Mouse (Mus musculus) olfactory bulb, adult 2 months (tissue): ENCODE measurements at regions not wholly inside any gene's neighbourhood (a gene's known extent, or its start where the extent isn't known, plus 50 kb on each side); places are given as distances from the start of the nearest gene placed in this dataset.

ENCODE experiments used
- CTCF ChIP-seq: fragments of 200-500 bp; IDR thresholded peaks from 2 replicates; pipeline ENCODE4 v1.5.1; 2012; ENCODE audit warnings: low read depth, mild to moderate bottlenecking, low read length, moderate library complexity; ENCODE audit not compliant: insufficient read depth
- POLR2A ChIP-seq: fragments of 200-500 bp; IDR thresholded peaks from 2 replicates; pipeline ENCODE4 v1.6.1; 2012; ENCODE audit warnings: mild to moderate bottlenecking, low read depth, low read length, moderate library complexity; ENCODE audit not compliant: insufficient read depth

GRCm38 (mm10) chr15:88214286-88214685 is 385.8 kb upstream of the Zdhhc25 start:
- no peak for TF ChIP-seq POLR2A
- TF ChIP-seq CTCF: no peak
